Mouse (Mus musculus) limb, embryonic 13.5 days (tissue): ENCODE measurements around the gene Atp2b2. TPM values are rescaled to one million over a fixed set of nuclear protein-coding genes. Genes with fewer than 3 reads are reported as not detected.

Source experiments
- ATAC-seq: fragments of 200-750 bp; cut with Nextera tagmentation; 2 replicates; pipeline ENCODE4 v1.8.0; 2017; ENCODE audit warnings: low read depth, moderate number of reproducible peaks, moderate TSS enrichment; ENCODE audit not compliant: low FRiP score
- H3K27ac ChIP-seq: fragments of 300-500 bp; sonication (generic); 2 replicates; pipeline ENCODE4 v1.5.1; 2015; ENCODE audit warnings: inconsistent platforms, mild to moderate bottlenecking, moderate library complexity
- H3K27me3 ChIP-seq: fragments of 300-500 bp; sonication (generic); 2 replicates; pipeline ENCODE4 v1.6.1; 2015; ENCODE audit warnings: mild to moderate bottlenecking, inconsistent platforms
- H3K36me3 ChIP-seq: fragments of 300-500 bp; sonication (generic); 2 replicates; pipeline ENCODE4 v1.6.1; 2015; ENCODE audit warnings: inconsistent platforms, mild to moderate bottlenecking, moderate library complexity
- H3K4me1 ChIP-seq: fragments of 300-500 bp; sonication (generic); 2 replicates; pipeline ENCODE4 v1.6.1; 2015; ENCODE audit warnings: inconsistent platforms
- H3K4me2 ChIP-seq: fragments of 300-500 bp; sonication (generic); replicated peaks from 2 replicates; pipeline ENCODE4 v1.6.1; 2015; ENCODE audit warnings: inconsistent platforms, mild to moderate bottlenecking, moderate library complexity
- H3K4me3 ChIP-seq: fragments of 300-500 bp; sonication (generic); 2 replicates; pipeline ENCODE4 v1.5.1; 2015; ENCODE audit warnings: moderate library complexity, mild to moderate bottlenecking, inconsistent platforms
- H3K9ac ChIP-seq: fragments of 300-500 bp; sonication (generic); 2 replicates; pipeline ENCODE4 v1.6.1; 2015; ENCODE audit warnings: mild to moderate bottlenecking, inconsistent platforms
- H3K9me3 ChIP-seq: fragments of 300-500 bp; sonication (generic); 2 replicates; pipeline ENCODE4 v1.6.1; 2016; ENCODE audit warnings: inconsistent platforms
- WGBS: fragments of 180-500 bp; shearing (Covaris S2); methylation state at CpG from one replicate; pipeline ENCODE4 v1.1.7; 2015; 5-methylcytosine and 5-hydroxymethylcytosine counted together
- polyA plus RNA-seq: library from polyadenylated mRNA; unstranded; fragments of >200 nt; fragmentation: Nextera tagmentation; extraction: Ambion mirVana; gene quantifications from 2 replicates; pipeline ENCODE4 v1.2.1, GENCODE M21; 2015

Gene Atp2b2
- polyA plus RNA-seq, 1 experiment from 2014 or later: 0.11 TPM

DNA sequence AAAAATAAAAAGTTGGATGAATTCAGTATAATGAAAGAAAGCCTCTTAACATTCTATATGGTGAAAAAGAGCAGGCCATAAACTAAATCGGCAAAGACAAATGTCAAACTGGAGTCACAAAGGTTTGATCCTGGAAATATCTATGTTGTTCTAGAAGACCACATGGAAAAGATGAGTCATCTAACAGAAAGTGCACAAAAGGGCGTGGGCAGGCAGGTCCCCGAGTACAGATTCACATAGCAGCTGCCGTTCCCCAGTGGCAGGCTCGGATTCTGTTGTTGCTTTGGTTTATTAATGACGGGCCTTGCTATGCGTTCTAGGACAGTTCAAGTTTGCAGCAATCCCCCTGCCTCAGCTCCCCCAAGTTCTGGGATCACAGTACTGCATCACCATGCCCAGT, 12.9 kb upstream of the Atp2b2 start:
- Histone ChIP-seq H3K9me3 (no peaks in the 10 kb centered on the region), H3K4me3 (no peak overlapping the region), H3K36me3 (no peaks in the 10 kb centered on the region), H3K27me3 (no peaks in the 10 kb centered on the region), H3K4me2 (no peak overlapping the region), H3K4me1 (no peaks in the 10 kb centered on the region), H3K9ac (no peak overlapping the region), H3K27ac (no peak overlapping the region)
- WGBS: 83% methylated on average over 7 of the region's 7 CpGs
- no peak for ATAC-seq

DNA sequence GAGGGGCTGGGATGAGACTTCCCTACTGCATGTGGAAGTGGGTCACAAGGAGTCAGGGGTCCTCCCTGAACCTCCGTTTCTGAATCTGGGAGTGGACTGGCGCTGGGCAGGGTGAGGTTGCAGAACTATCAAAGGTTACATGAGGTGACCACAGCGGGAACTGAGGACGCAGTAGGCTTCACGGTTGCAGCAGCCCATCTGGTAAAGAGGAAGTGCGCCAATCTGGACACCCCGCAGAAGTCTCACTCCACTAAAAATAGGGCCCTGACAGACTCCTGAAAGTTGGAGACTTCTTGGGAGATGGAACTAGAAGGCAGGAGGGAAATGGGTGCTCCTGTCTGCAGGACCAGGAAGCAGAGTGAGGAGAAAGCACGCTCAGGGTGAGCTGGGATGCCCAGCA, 2.5 kb upstream of the Atp2b2 start:
- Histone ChIP-seq H3K27me3 (peaks cover 64% of the 10 kb centered on the region), H3K27ac (no peak overlapping the region), H3K9me3 (no peaks in the 10 kb centered on the region), H3K9ac (no peak overlapping the region), H3K4me3 (no peak overlapping the region), H3K4me1 (peaks cover 7% of the 10 kb centered on the region), H3K36me3 (no peaks in the 10 kb centered on the region), H3K4me2 (no peak overlapping the region)
- 74% methylated on average over 8 of the region's 8 CpGs for WGBS
- ATAC-seq: no peak

DNA sequence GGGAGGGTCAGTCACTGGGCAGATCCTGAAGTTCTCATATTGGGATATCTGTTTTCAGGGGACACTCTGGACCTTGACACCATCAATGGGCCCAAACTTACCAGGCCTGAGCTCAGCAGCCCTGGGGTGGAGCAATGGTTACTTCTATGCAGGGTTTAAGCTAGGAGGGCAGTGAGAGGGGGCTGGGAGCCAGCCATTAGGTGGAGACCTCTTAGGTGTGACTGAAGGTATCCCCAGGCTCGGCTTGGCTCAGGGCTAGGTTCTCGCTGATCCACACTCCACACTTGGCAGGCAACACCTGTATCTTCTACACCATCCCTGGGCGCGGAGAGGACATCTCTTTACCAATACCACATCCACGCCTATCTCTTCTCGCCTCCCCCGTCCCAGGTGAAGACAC, 423 bp upstream of the Atp2b2 start:
- H3K4me1 ChIP-seq: peaks cover 7% of the 10 kb centered on the region
- H3K36me3 ChIP-seq: no peaks in the 10 kb centered on the region
- 83% methylated on average over 7 of the region's 7 CpGs for WGBS
- H3K27me3 ChIP-seq: peaks cover 81% of the 10 kb centered on the region
- H3K9ac ChIP-seq: no peak overlapping the region
- H3K27ac ChIP-seq: no peak overlapping the region
- no peak overlapping the region for H3K4me2 ChIP-seq
- H3K4me3 ChIP-seq: no peak overlapping the region
- H3K9me3 ChIP-seq: no peaks in the 10 kb centered on the region
- no peak for ATAC-seq

GRCm38 (mm10) chr6:114041911-114042284, 515 bp downstream of the Atp2b2 start:
- no peak overlapping the region for H3K27ac ChIP-seq
- WGBS: 7% methylated on average over 3 of the region's 52 CpGs
- H3K4me1 ChIP-seq: peaks cover 7% of the 10 kb centered on the region
- peaks cover 85% of the 10 kb centered on the region for H3K27me3 ChIP-seq
- H3K9me3 ChIP-seq: no peaks in the 10 kb centered on the region
- H3K4me3 ChIP-seq: peak overlapping the region; percentile 49
- peak overlapping the region; percentile 89 for H3K4me2 ChIP-seq
- peak overlapping the region; percentile 62 for H3K9ac ChIP-seq
- ATAC-seq: no peak
- H3K36me3 ChIP-seq: no peaks in the 10 kb centered on the region

DNA sequence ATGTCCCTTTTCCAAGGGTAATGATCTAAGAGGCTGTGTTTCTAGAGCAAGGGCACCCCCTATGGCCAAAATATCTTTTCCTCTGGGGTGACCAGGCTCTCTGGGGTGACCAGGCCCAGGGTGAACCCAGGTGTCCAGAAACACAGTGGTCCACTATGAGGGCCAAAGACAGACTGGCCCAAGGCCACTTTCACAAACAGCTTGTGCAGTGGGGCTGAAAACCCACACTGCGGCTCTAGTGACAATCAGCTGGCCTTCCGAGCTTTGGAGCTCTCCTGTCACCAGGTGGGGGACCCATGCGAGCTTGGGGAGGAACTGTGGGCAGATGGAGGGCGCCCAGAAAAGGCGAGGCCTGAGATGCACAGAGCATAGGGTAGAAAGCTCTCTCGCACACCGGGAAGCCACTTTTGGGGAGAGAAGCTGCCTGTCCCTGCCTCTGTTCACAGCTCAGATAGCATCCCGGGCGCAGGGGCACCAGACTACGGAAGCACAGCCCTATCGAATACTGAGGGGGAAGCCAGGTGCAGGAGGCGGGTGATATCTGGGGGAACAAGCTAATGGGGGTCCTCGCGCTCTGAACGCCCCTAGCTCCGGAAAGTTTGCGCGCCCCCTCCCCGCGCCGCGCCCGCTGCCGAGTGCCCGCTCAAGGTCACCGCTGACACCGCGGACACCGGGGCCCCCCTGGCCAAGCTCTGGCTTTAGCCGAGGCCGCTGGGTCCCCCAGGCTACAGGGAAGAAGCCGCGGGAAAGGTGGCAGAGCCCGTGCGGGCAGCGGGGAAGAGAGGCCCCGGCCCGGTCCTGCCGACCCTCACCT, 1.1 kb downstream of the Atp2b2 start:
- Histone ChIP-seq H3K27me3 (peaks cover 87% of the 10 kb centered on the region), H3K36me3 (no peaks in the 10 kb centered on the region), H3K9ac (peak overlapping the region; percentile 62), H3K4me1 (peaks cover 7% of the 10 kb centered on the region), H3K4me2 (peak overlapping the region; percentile 89), H3K9me3 (no peaks in the 10 kb centered on the region), H3K27ac (no peak overlapping the region), H3K4me3 (peak overlapping the region; percentile 49)
- 2% methylated on average over 32 of the region's 39 CpGs for WGBS
- ATAC-seq: no peak

GRCm38 (mm10) chr6:114035704-114036103, 6.7 kb downstream of the Atp2b2 start:
- Histone ChIP-seq H3K4me1 (no peaks in the 10 kb centered on the region), H3K27ac (no peak overlapping the region), H3K9ac (no peak overlapping the region), H3K27me3 (peaks cover 38% of the 10 kb centered on the region), H3K9me3 (no peaks in the 10 kb centered on the region), H3K36me3 (no peaks in the 10 kb centered on the region), H3K4me2 (no peak overlapping the region), H3K4me3 (no peak overlapping the region)
- 63% methylated on average over 3 of the region's 3 CpGs for WGBS
- no peak for ATAC-seq

DNA sequence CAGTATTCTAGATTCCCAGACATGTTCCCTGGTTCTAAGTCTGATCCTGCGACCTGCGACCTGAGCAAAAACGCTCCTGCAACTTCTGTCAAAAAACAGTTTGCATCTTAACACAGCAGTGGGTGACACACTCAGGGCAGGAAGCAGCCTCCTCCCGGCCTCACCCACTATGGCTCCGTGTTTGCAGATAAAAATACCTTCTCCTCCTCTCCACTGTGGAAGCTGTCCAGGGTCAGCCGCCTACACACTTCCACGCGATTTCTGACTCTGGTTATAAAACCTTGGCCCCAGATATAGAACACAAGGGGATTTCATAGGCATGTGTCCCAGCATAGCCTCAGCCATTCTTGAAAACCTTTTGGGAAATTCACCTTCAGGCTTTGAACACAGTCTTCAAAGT, 9.6 kb downstream of the Atp2b2 start:
- Histone ChIP-seq H3K9ac (no peak overlapping the region), H3K27ac (no peak overlapping the region), H3K4me1 (no peaks in the 10 kb centered on the region), H3K4me3 (no peak overlapping the region), H3K36me3 (no peaks in the 10 kb centered on the region), H3K4me2 (no peak overlapping the region), H3K27me3 (peaks cover 13% of the 10 kb centered on the region), H3K9me3 (no peaks in the 10 kb centered on the region)
- no peak for ATAC-seq
- 75% methylated on average over 8 of the region's 8 CpGs for WGBS

DNA sequence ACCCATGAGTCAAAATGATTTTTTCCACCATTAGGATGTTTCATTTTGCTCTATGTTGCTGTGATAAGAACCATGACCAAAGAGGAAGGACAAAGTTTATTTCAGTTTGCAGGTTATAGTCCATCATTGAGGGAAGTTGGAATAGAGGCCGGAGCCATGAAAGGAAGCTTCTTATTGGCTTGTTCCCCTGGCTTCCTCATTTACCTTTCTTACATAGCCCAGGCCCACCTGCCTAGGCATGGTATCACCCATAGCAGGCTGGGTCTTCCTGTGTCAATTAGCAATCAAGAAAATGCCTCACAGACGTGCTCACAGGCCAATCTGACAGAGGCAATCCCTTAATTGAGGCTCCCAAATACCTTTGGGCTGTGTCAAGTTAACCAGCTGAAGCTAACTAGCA, 18.6 kb downstream of the Atp2b2 start:
- 56% methylated on average over 2 of the region's 2 CpGs for WGBS
- Histone ChIP-seq H3K36me3 (no peaks in the 10 kb centered on the region), H3K4me1 (no peaks in the 10 kb centered on the region), H3K9ac (no peak overlapping the region), H3K27ac (no peak overlapping the region), H3K9me3 (no peaks in the 10 kb centered on the region), H3K27me3 (peaks cover 8% of the 10 kb centered on the region; the same call in 1 of the 2 replicates), H3K4me3 (no peak overlapping the region), H3K4me2 (no peak overlapping the region)
- no peak for ATAC-seq

DNA sequence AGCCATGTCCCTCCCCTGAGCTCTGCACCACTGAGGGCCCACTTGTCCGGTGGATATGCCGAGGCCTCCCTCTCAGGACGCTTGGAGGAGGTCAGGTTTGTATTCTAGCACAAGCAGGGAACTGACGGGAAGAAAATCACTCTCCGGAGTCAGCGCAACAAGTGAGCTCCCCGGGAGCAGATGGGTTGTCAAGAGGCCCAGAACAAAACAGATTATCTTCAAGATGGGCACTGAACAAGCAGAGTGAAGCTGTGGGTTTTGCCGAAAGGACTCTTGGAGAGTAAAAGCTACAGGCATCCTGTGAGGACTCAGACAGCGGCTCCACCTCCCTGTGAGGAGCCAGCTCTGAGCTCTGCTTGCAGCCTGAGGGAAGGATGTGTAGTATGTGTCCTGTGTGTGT, 20.3 kb downstream of the Atp2b2 start:
- H3K27me3 ChIP-seq: peaks cover 15% of the 10 kb centered on the region; the same call in 1 of the 2 replicates
- 76% methylated on average over 9 of the region's 9 CpGs for WGBS
- H3K36me3 ChIP-seq: no peaks in the 10 kb centered on the region
- H3K4me1 ChIP-seq: no peaks in the 10 kb centered on the region
- H3K9me3 ChIP-seq: no peaks in the 10 kb centered on the region
- no peak overlapping the region for H3K27ac ChIP-seq
- ATAC-seq: no peak
- no peak overlapping the region for H3K4me2 ChIP-seq
- H3K9ac ChIP-seq: no peak overlapping the region
- H3K4me3 ChIP-seq: no peak overlapping the region

DNA sequence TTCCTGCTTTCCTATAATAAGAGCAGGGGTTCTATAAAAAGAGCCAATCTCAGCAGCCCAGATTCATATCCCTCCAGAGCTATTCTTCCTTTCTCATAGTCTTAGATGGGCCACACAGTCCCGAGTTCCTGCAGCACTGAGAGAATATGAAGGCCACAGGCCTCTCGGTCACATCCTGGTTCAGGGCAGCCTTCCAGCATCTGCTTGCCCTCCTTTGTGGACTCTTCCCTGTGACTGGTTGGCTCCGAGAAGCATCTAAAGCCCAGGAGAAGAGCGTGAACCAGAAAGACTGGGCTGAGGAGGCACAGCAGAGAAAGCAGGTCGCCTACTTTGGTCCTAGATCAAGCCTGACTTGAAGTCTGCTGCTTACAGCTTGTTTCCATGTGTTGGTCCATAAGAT, 28.6 kb downstream of the Atp2b2 start:
- WGBS: 63% methylated on average over 5 of the region's 5 CpGs
- peaks cover 36% of the 10 kb centered on the region for H3K27me3 ChIP-seq
- H3K9me3 ChIP-seq: no peaks in the 10 kb centered on the region
- no peak for ATAC-seq
- H3K9ac ChIP-seq: no peak overlapping the region
- no peak overlapping the region for H3K4me2 ChIP-seq
- no peaks in the 10 kb centered on the region for H3K36me3 ChIP-seq
- H3K4me1 ChIP-seq: peaks cover 9% of the 10 kb centered on the region
- H3K27ac ChIP-seq: no peak overlapping the region
- no peak overlapping the region for H3K4me3 ChIP-seq

DNA sequence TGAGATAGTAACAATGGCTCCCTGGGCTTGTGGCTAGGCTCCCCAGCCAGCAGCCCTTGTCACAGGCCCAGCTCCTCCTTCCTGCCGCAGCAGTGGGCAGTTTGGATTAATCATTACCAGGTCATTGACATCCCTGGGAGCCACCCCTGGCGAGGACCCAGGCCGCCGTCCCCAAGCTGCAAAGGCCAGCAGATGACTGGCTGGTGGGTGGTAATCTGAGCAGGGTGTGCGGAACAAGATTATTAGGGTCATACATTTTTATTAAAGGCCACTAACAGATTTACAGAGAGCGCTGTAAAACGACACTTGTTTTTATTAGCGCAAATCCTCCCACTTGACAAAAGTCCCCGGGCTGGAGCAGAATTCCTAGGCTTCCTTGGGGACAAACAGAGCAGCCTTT, 29.6 kb downstream of the Atp2b2 start:
- H3K27me3 ChIP-seq: peaks cover 42% of the 10 kb centered on the region
- H3K9ac ChIP-seq: no peak overlapping the region
- H3K27ac ChIP-seq: no peak overlapping the region
- no peak overlapping the region for H3K4me3 ChIP-seq
- 1% methylated on average over 9 of the region's 9 CpGs for WGBS
- no peaks in the 10 kb centered on the region for H3K36me3 ChIP-seq
- H3K4me2 ChIP-seq: no peak overlapping the region
- H3K9me3 ChIP-seq: no peaks in the 10 kb centered on the region
- H3K4me1 ChIP-seq: peaks cover 9% of the 10 kb centered on the region
- ATAC-seq: no peak

DNA sequence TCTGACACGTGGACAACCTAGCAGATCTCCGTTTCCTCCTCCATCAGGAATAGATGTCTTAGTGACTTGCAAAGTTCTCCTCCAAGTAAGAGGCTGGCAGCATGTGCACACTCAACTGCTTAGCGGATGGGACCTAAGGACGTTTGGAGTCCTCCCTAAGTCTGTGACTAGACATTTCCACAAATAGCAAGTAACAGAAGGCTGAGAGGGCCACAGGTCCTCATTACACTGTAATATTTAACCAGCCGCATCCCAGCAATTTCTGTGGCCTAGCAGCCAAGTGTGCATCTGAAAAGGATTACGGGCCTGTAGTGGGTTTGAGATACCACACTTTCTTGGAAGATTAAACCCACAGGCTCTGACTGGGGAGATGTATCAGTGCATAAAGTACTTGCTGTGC, 30.4 kb downstream of the Atp2b2 start:
- H3K4me1 ChIP-seq: peaks cover 9% of the 10 kb centered on the region
- H3K27ac ChIP-seq: no peak overlapping the region
- WGBS: 70% methylated on average over 6 of the region's 6 CpGs
- H3K4me3 ChIP-seq: no peak overlapping the region
- H3K4me2 ChIP-seq: no peak overlapping the region
- H3K9me3 ChIP-seq: 0 out of 2 replicates have a peak, but pooled peaks cover 1% of the 10 kb centered on the region
- H3K36me3 ChIP-seq: no peaks in the 10 kb centered on the region
- ATAC-seq: no peak
- H3K27me3 ChIP-seq: peaks cover 39% of the 10 kb centered on the region
- H3K9ac ChIP-seq: no peak overlapping the region

DNA sequence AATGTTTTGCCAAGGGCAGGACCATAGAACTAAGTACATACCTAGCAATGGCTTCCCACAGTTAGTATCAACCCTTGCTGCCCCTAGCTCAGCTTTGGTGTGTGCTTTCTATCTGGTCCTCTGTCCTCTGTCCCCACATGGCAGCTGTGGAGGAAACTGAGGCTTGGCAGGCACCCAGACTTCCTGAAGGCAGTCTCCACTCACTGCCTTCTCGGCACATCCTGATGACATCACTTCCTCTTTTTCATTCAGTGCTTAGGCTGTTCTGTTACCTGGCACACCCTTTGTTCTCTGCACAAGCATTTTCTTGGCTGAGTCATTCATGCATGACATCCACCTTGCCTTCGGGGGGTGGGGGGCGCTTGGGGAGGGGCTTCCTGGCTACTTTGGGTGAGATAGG, 38.6 kb downstream of the Atp2b2 start:
- 66% methylated on average over 3 of the region's 3 CpGs for WGBS
- Histone ChIP-seq H3K36me3 (no peaks in the 10 kb centered on the region), H3K4me1 (no peaks in the 10 kb centered on the region), H3K9me3 (0 out of 2 replicates have a peak, but pooled peaks cover 3% of the 10 kb centered on the region), H3K9ac (no peak overlapping the region), H3K4me2 (no peak overlapping the region), H3K27me3 (peaks cover 30% of the 10 kb centered on the region), H3K27ac (no peak overlapping the region), H3K4me3 (no peak overlapping the region)
- ATAC-seq: no peak
